Mouse (Mus musculus) spleen, adult 2 months (tissue): ENCODE measurements around the gene Nhlrc2. TPM values are rescaled to one million over a fixed set of nuclear protein-coding genes. Genes with fewer than 3 reads are reported as not detected.

Experiments
- DNase-seq, 2 experiments: peaks; one replicate each; pipeline versions ENCODE4 v3.0.0 to v3.0.0-alpha.2; 2012 to 2021; ENCODE audit warnings: low spot score in 2 of 2, low read depth in 1 of 2
- H3K27ac ChIP-seq: fragments of 200-500 bp; 2 replicates; pipeline ENCODE4 v1.5.1; 2012; ENCODE audit warnings: low read length, inconsistent platforms; ENCODE audit not compliant: insufficient read depth
- H3K27me3 ChIP-seq: fragments of 200-500 bp; 2 replicates; pipeline ENCODE4 v1.6.1; 2012; ENCODE audit warnings: mild to moderate bottlenecking, moderate library complexity, low read length, inconsistent platforms; ENCODE audit not compliant: control insufficient read depth, insufficient read depth
- H3K36me3 ChIP-seq: fragments of 200-500 bp; 2 replicates; pipeline ENCODE4 v1.6.1; 2012; ENCODE audit warnings: mild to moderate bottlenecking, low read length, inconsistent platforms; ENCODE audit not compliant: control insufficient read depth, insufficient read depth
- H3K4me1 ChIP-seq: fragments of 200-500 bp; 2 replicates; pipeline ENCODE4 v1.6.1; 2011; ENCODE audit warnings: inconsistent platforms; ENCODE audit not compliant: control insufficient read depth, insufficient read depth, insufficient read length
- H3K4me3 ChIP-seq: fragments of 200-500 bp; 2 replicates; pipeline ENCODE4 v1.5.1; 2011; ENCODE audit warnings: mild to moderate bottlenecking, inconsistent platforms; ENCODE audit not compliant: insufficient read depth, insufficient read length; ENCODE audit errors: extremely low read depth
- CTCF ChIP-seq: fragments of 200-500 bp; IDR thresholded peaks from 2 replicates; pipeline ENCODE4 v1.5.1; 2011; ENCODE audit warnings: mild to moderate bottlenecking, inconsistent platforms; ENCODE audit not compliant: insufficient read depth, insufficient read length, insufficient replicate concordance; ENCODE audit errors: extremely low read depth
- POLR2A ChIP-seq: fragments of 200-500 bp; IDR thresholded peaks from 2 replicates; pipeline ENCODE4 v1.6.1; 2011; ENCODE audit warnings: low read depth, low read length, inconsistent platforms
- WGBS: fragments of 180-500 bp; shearing (Covaris S2); methylation state at CpG from one replicate; pipeline ENCODE4 v1.1.7; 2018; 5-methylcytosine and 5-hydroxymethylcytosine counted together
- polyA plus RNA-seq: library from polyadenylated mRNA; depleted of rRNA; stranded (reverse); fragments of >200 nt; gene quantifications from 2 replicates; pipeline ENCODE4 v1.2.3, GENCODE M21; 2012; rRNA removed

Nhlrc2 gene
- polyA plus RNA-seq, 1 experiment = 4.7 TPM

DNA sequence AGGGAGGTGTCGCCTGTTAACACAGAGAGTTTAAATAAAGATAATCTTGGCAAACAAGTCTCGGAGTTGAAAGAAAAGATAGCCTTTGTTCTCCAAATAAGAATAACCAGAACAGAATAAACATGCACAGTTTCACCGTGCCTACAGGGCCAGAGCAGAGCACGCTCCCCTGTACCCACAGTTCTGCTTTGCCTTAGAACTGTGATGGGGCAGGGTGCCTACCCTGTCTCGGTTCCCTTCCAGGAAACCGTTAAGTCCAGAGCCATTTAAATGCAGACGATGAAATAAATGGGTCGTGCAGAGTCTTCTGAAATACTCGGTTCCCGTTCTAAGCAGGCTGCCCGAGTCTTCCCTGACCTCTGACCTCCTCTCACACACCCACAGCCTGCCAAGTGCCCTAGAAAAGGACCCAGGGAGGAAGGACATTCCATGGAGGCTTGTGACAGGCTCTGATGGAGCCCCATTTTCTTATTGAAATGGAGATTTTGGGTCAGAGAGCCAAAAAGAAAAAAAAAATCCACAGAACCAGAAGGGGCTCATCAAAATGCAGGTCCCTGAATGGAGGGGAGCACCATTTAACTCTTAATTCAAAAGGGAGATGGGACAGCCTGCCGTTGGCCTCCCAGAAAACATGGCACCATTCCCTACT is 89.1 kb downstream of the Nhlrc2 start:
- TF ChIP-seq POLR2A = no peak
- H3K4me3 ChIP-seq = no peak overlapping the region
- no peak for DNase-seq
- no peak overlapping the region for H3K27ac ChIP-seq
- WGBS = 76% methylated on average over 12 of the region's 12 CpGs
- no peaks in the 10 kb centered on the region for H3K4me1 ChIP-seq
- no peaks in the 10 kb centered on the region for H3K27me3 ChIP-seq
- no peaks in the 10 kb centered on the region for H3K36me3 ChIP-seq

DNA sequence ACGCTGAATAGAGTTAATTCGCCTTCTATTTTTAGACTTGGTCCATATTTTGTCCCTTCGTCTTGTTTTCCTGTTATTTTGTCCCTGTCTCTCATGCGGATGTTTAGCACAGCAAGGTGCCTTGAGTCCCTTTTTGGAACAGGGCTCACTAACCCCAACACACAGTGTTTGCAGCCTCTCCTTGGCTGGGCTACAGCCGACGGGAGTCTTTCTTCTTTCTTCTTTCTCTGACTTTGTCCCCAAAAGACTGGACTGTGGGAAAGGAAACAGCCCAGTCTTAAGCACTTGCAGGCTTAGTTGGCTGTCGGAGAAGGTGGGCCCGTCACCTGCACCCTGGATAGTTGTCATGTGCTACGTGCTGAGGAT is 89.6 kb downstream of the Nhlrc2 start:
- H3K27ac ChIP-seq = no peak overlapping the region
- H3K27me3 ChIP-seq = no peaks in the 10 kb centered on the region
- WGBS = 91% methylated on average over 9 of the region's 9 CpGs
- no peaks in the 10 kb centered on the region for H3K4me1 ChIP-seq
- no peak overlapping the region for H3K4me3 ChIP-seq
- DNase-seq = no peak
- H3K36me3 ChIP-seq = no peaks in the 10 kb centered on the region
- no peak for TF ChIP-seq CTCF
- TF ChIP-seq POLR2A = no peak

DNA sequence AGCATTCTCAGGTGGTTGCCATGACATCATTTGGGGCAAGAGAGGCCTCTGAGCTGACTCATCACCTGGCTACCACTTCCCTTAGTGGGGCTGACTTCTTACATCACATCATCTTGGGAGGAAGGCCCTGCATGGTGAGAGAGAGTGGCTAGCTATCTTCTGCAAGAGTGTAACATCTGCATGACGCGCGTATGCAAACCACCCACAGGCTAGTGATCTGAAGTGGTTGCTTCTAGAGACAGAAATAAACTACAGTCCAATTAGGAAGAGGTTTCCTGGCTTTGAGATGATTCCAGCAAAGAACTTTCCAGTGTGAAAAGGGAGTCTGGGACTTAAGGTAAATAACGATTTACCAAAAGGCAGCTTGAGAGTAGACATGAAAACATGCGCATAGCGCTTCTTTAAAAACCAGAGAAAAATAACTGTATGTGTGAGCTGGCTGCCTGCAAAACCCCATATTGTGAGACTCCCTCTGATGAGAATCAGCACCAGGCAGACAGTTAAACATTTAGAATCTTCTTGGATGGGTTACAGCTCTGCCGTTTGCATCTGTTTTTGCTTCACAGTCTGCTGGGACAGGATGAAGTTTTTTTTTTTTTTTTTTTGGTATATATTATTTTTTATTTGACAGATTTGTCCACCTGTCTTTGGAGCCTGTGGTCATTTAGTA is 99.5 kb downstream of the Nhlrc2 start:
- no peaks in the 10 kb centered on the region for H3K36me3 ChIP-seq
- H3K27ac ChIP-seq = no peak overlapping the region
- no peak for DNase-seq
- no peak for TF ChIP-seq CTCF
- no peak for TF ChIP-seq POLR2A
- H3K27me3 ChIP-seq = no peaks in the 10 kb centered on the region
- no peak overlapping the region for H3K4me3 ChIP-seq
- 94% methylated on average over 7 of the region's 7 CpGs for WGBS
- no peaks in the 10 kb centered on the region for H3K4me1 ChIP-seq

DNA sequence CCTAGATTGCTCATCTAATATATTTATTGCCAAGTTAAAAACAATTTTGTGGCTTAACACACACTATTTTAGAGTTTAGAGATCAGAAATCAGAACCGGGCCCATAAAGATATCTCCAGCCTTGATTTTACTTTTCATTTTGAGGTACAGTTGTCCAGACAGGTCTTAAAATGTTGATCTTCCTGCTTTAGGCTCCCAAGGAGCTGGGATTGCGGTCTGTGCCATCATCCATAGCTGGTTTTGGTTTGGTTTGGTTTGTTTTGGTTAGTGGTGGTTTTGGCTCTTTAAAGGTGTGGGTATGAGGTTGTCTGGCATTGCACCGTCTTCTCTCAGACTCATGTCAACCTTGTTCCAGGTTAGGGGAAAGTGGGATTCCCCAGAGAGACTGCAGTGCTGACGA is 103.2 kb downstream of the Nhlrc2 start:
- H3K27ac ChIP-seq = no peak overlapping the region
- no peak for DNase-seq
- 61% methylated on average over 4 of the region's 4 CpGs for WGBS

DNA sequence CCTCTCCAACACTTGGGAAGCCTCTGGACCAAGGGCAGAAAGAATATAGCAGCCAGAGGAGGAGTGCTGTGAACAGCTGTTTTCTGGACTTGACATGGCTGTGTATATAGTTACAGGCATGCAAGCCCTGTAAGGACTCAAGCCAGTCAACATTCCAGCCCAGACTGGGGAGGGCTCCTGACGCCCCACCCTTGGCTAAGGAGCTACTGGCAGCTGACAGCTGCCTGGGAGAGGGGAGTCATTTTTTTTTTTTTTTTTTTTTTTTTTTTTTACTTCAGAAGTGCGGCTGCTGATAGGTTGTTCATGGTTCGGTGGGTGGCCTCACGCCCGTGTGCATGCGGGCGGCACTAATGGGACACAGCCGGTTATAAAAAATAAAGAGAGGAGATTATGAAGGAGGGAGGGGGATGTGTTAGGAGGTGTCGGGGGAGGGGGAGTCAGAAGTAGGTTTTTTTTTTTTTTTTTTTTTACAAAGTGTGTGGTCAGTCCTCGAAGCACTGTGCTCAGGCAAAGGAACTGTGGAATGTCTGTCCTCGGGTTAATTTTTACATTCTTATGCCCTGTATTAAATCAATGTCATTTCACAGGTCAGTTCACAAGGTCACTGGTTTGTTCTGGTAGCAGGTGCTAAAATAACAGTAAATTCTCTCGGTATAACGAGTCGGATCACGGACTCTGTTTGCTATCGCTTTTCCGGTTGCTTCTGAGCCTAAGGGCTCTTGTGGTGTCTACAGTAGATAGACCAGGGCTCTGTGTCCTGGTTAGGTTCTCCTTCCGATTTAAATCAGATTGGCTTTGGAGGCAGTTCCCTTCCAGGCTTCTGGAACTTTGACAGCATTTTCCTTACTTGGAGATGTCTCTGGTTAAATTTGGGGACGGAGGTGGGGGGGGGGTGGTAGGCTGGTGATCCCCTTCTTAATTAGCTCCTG is 104.2 kb downstream of the Nhlrc2 start:
- no peak overlapping the region for H3K4me3 ChIP-seq
- DNase-seq = no peak

More for the DNA sequence above, 103.2 kb downstream of the Nhlrc2 start:
- no peaks in the 10 kb centered on the region for H3K4me1 ChIP-seq
- H3K36me3 ChIP-seq = no peaks in the 10 kb centered on the region
- TF ChIP-seq CTCF = no peak
- H3K27me3 ChIP-seq = no peaks in the 10 kb centered on the region
- no peak overlapping the region for H3K4me3 ChIP-seq

More for the DNA sequence above, 104.2 kb downstream of the Nhlrc2 start:
- H3K27me3 ChIP-seq = no peaks in the 10 kb centered on the region
- no peak overlapping the region for H3K27ac ChIP-seq
- 79% methylated on average over 19 of the region's 19 CpGs for WGBS
- no peaks in the 10 kb centered on the region for H3K36me3 ChIP-seq
- no peak for TF ChIP-seq CTCF
- no peak for TF ChIP-seq POLR2A
- no peaks in the 10 kb centered on the region for H3K4me1 ChIP-seq

Other genes with a start within 250 kb of the Nhlrc2 start
- 0.01 and 0.04 TPM in 2 replicates for gene Nrap, start 158.2 kb upstream of the Nhlrc2 start, polyA plus RNA-seq
- gene Casp7, start 151.1 kb upstream of the Nhlrc2 start, polyA plus RNA-seq = 8.6 and 8.7 TPM in 2 replicates
- gene Plekhs1, start 86.6 kb upstream of the Nhlrc2 start, polyA plus RNA-seq = 0.02 TPM in 1 of 2 replicates, not detected in the other
- gene Dclre1a, start within 50 bp of the Nhlrc2 start, polyA plus RNA-seq = 2.6 TPM in 2 replicates
- gene Adrb1, start 173.9 kb downstream of the Nhlrc2 start, polyA plus RNA-seq = 7.7 and 12.6 TPM in 2 replicates